Mouse (Mus musculus) neural tube, embryonic 15.5 days (tissue): Measurements from ENCODE around the gene Lax1. TPM values are rescaled to one million over a fixed set of nuclear protein-coding genes. Genes with fewer than 3 reads are reported as not detected.

Experiments used
- microRNA-seq: library from miRNA; unstranded; fragments of <30 nt; microRNA quantifications from one replicate; pipeline ENCODE4, GENCODE M21; 2017
- polyA plus RNA-seq: library from polyadenylated mRNA; unstranded; fragments of >200 nt; fragmentation: Nextera tagmentation; extraction: Ambion mirVana; gene quantifications from 2 replicates; pipeline ENCODE4 v1.2.1, GENCODE M21; 2015

Lax1 gene
- polyA plus RNA-seq, 1 experiment from 2014 or later, result 0.26 TPM

Small RNA genes within 50 kb of the gene (microRNA-seq; reads per million reads assigned to microRNA genes)
- gene Mir6903, result 0.87 reads per million

Other genes starting within 250 kb of the Lax1 start
- gene Snrpe, start 79.8 kb downstream of the Lax1 start, polyA plus RNA-seq, result 412 and 440 TPM in 2 replicates
- not detected in 2 replicates for gene Zbed6, start 29.2 kb downstream of the Lax1 start, polyA plus RNA-seq
- gene Gm38394, start 28.8 kb downstream of the Lax1 start, polyA plus RNA-seq, result 2.7 and 2.8 TPM in 2 replicates
- 13.6 and 17.1 TPM in 2 replicates for gene Atp2b4, start 110.9 kb upstream of the Lax1 start, polyA plus RNA-seq
- 2.0 and 2.8 TPM in 2 replicates for gene Optc, start 217.9 kb upstream of the Lax1 start, polyA plus RNA-seq
- gene Prelp, start 231.3 kb upstream of the Lax1 start, polyA plus RNA-seq, result 10.6 and 11.4 TPM in 2 replicates